Mouse (Mus musculus) heart, adult 2 months (tissue): ENCODE data around the gene Evl. TPM values are rescaled to one million over a fixed set of nuclear protein-coding genes. Genes with fewer than 3 reads are reported as not detected.

Experiments used
- DNase-seq, 2 experiments: peaks; one replicate each; pipeline ENCODE4 v3.0.0; 2021
- H3K27ac ChIP-seq: fragments of 200-600 bp; 2 replicates; pipeline ENCODE4 v1.8.1; 2022
- H3K27me3 ChIP-seq: fragments of 200-500 bp; 2 replicates; pipeline ENCODE4 v1.6.1; 2012; ENCODE audit warnings: mild to moderate bottlenecking, low read length, inconsistent platforms, mixed read lengths; ENCODE audit not compliant: control insufficient read depth, insufficient read depth
- H3K36me3 ChIP-seq: fragments of 200-500 bp; 2 replicates; pipeline ENCODE4 v1.6.1; 2012; ENCODE audit warnings: low read length, inconsistent platforms; ENCODE audit not compliant: control insufficient read depth, insufficient read depth
- H3K4me1 ChIP-seq: fragments of 200-500 bp; 2 replicates; pipeline ENCODE4 v1.6.1; 2011; ENCODE audit warnings: low read length; ENCODE audit not compliant: control insufficient read depth, insufficient read depth
- H3K4me3 ChIP-seq: fragments of 200-600 bp; 2 replicates; pipeline ENCODE4 v1.8.1; 2022
- H3K79me2 ChIP-seq: fragments of 200-500 bp; replicated peaks from 2 replicates; pipeline ENCODE4 v1.6.1; 2012; ENCODE audit warnings: mild to moderate bottlenecking, inconsistent platforms, low read length, moderate library complexity, mixed read lengths; ENCODE audit not compliant: control insufficient read depth, insufficient read depth
- H3K9ac ChIP-seq: fragments of 200-500 bp; 2 replicates; pipeline ENCODE4 v1.6.1; 2012; ENCODE audit warnings: low read depth, mild to moderate bottlenecking, control low read depth, inconsistent platforms, low read length, mixed read lengths
- CTCF ChIP-seq: fragments of 200-600 bp; IDR thresholded peaks from 2 replicates; pipeline ENCODE4 v1.8.1; 2022; ENCODE audit warnings: antibody characterized with exemption, mild to moderate bottlenecking, moderate library complexity
- EP300 ChIP-seq: fragments of 200-500 bp; IDR thresholded peaks from 2 replicates; pipeline ENCODE4 v1.6.1; 2011; ENCODE audit warnings: low read depth, low read length, control low read depth; ENCODE audit not compliant: insufficient read depth
- POLR2A ChIP-seq: fragments of 200-500 bp; IDR thresholded peaks from 2 replicates; pipeline ENCODE4 v1.6.1; 2011; ENCODE audit warnings: mild to moderate bottlenecking, low read depth, low read length, control low read depth; ENCODE audit not compliant: insufficient read depth
- WGBS: fragments of 180-500 bp; shearing (Covaris S2); methylation state at CpG from one replicate; pipeline ENCODE4 v1.1.7; 2018; 5-methylcytosine and 5-hydroxymethylcytosine counted together
- intact Hi-C: fragments of 180-260 bp; cut with DNase I; formaldehyde crosslinking; loops from one replicate; pipeline ENCODE4 v1.15.1; 2025
- polyA plus RNA-seq: library from polyadenylated mRNA; depleted of rRNA; stranded (reverse); fragments of >200 nt; gene quantifications from 2 replicates; pipeline ENCODE4 v1.2.3, GENCODE M21; 2012
- total RNA-seq, 2 experiments: library from RNA; stranded (reverse); gene quantifications; 2 replicates each; pipeline ENCODE4 v1.2.3; 2021

Evl gene
- total and polyA plus RNA-seq, 3 experiments = 34.8 to 40.6 (median 36.4) TPM

DNA sequence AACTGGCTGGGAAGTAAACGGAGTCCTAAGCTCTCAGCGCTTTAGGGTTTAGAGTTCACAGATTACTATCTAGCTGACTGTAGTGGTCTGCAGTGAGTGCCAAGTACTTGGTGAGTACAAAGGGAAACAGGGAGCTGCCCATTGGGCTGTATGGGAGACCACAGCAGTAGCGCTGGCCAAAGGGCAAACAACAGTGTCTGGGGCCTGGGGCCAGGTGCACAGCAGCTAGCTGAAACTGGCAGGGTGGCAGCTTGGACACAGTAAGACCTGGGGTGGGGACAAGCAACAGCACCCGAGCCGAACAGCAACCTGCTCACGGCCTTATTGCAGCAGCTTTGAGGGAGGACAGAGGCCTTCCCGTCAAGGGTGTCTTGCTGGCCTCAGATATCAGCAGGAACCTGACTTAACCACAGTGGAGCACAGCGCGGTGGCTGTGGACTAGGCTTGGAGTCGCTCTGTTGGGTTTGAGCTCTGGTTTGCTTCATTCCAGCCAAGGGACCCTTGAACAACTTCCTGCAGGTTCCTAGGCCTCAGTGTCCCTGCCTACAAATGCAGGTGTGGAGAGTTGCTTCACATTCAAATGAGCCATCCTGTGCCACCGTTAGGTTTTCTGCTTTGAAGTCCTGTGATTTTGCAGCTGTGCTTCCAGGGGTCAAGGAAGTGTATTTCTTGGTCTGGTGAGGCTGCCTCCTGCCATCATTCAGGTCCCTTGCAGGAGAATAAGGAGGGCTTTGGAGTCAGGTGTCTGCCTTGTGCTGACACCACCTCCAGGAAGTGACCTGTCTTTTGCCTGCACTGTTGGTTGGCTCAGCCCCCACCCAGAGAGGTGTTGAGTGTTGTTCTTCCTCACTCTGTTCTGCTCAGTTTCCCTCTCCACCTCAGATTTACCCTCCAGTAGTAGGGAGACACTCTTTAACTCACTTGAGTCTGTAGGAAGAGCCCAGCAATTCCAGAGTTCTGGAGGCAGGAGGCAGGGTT, 99.1 kb downstream of the Evl start:
- no peak overlapping the region for H3K9ac ChIP-seq
- WGBS = 80% methylated on average over 11 of the region's 11 CpGs
- H3K4me1 ChIP-seq = peaks cover 18% of the 10 kb centered on the region
- no peaks in the 10 kb centered on the region; the same call in 1 of the 2 replicates for H3K36me3 ChIP-seq
- no peak for TF ChIP-seq EP300
- no peak for TF ChIP-seq POLR2A
- TF ChIP-seq CTCF = no peak
- H3K27me3 ChIP-seq = no peaks in the 10 kb centered on the region
- intact Hi-C loops = no loop called here
- DNase-seq = no peak
- H3K79me2 ChIP-seq = no peaks in the 10 kb centered on the region
- H3K27ac ChIP-seq = no peak overlapping the region
- no peak overlapping the region for H3K4me3 ChIP-seq

DNA sequence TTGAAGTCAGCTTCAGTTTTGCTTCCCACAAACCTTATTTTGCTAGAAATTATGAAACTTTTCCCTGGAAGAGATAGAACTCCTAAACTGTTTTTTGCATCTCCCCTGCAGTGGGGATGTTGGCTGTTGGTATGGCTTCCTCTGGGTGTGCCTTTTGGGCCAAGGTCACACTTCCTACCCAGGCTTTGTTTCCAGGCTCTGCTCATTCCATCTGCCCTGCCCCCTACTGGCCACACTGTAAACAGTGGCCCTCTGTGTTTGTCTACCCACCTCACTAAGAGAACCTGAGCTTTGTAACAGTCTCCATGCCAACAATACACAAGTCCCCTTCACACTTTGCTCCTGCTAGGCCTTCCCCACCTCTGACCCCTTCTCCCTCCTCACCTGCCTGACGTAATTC, 102.8 kb downstream of the Evl start:
- Histone ChIP-seq H3K27me3 (no peaks in the 10 kb centered on the region), H3K27ac (peak overlapping the region; percentile 67), H3K4me3 (no peak overlapping the region), H3K36me3 (no peaks in the 10 kb centered on the region; the same call in 1 of the 2 replicates), H3K4me1 (peaks cover 16% of the 10 kb centered on the region), H3K79me2 (no peaks in the 10 kb centered on the region; the same call in 1 of the 2 replicates), H3K9ac (no peak overlapping the region)
- WGBS = 83% methylated on average over 1 of the region's 1 CpGs
- no peak for TF ChIP-seq EP300
- peak; percentile 84 for TF ChIP-seq CTCF
- no peak for TF ChIP-seq POLR2A
- intact Hi-C loops = loop anchor here (2.0 kb wide), 2 partner anchors 45 to 103 kb away; partner anchors contain the start of gene Evl
- peak; percentile 59 to 65 for DNase-seq

DNA sequence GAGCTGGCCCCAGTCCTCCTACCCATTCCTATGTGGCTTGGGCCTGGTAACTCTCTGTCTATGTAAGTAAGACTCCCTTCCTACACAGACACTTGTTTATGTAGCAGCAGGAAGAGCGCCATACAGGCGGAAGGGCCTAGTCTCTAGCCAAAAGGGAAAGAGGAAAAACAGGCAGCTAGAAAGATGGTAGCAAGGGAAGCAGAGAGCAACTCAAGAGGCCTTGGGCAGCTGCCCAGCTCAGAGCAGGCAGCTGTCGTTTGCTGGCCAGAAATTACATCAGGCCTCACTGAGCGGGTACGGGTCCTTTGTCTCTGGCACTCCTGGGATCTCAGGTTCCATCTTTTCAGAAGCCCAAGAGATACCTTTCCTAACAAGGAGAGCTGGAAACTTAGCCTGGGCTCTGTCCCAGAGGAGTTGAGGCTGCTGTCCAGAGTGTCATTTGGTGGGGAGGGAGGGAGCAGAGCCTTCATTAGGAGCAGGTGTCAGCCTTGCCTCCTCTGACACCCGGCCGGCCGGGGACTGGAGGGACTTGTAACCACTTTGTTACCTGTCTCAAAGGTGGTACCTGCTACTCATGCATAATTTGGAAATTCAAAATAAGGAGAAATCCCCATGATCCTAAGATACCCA, 114.2 kb downstream of the Evl start:
- Histone ChIP-seq H3K27ac (peak overlapping the region; percentile 24), H3K4me1 (peaks cover 8% of the 10 kb centered on the region), H3K36me3 (no peaks in the 10 kb centered on the region), H3K27me3 (no peaks in the 10 kb centered on the region), H3K4me3 (no peak overlapping the region), H3K79me2 (no peaks in the 10 kb centered on the region), H3K9ac (no peak overlapping the region)
- WGBS = 33% methylated on average over 8 of the region's 8 CpGs
- DNase-seq = no peak
- intact Hi-C loops = no loop called here
- TF ChIP-seq CTCF (no peak), POLR2A (no peak), EP300 (no peak)

DNA sequence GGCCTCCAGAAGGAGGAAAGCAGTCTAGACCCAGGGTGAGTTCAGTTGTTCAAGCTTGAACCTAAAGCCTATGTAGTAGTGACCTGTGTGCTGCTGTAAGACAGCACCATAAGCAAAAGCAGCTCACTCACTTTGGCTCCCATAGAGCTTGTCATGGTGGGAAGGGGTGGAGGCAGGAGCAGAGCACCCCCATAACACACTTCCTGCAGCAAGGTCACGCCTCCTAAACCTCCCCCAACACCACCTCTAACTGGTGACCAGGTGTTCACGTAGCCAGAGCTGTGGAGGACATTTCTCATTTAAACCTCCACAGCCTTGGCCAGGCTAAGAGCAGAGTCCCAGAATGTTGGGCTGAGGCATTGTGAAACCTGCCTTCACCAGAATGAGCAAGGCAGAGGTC, 117.0 kb downstream of the Evl start:
- Histone ChIP-seq H3K27me3 (no peaks in the 10 kb centered on the region), H3K27ac (no peak overlapping the region), H3K4me3 (no peak overlapping the region), H3K4me1 (peaks cover 19% of the 10 kb centered on the region), H3K36me3 (no peaks in the 10 kb centered on the region), H3K79me2 (no peaks in the 10 kb centered on the region), H3K9ac (no peak overlapping the region)
- TF ChIP-seq EP300 = no peak
- no peak for TF ChIP-seq POLR2A
- no peak for TF ChIP-seq CTCF
- DNase-seq = no peak
- 86% methylated on average over 2 of the region's 2 CpGs for WGBS
- intact Hi-C loops = no loop called here

DNA sequence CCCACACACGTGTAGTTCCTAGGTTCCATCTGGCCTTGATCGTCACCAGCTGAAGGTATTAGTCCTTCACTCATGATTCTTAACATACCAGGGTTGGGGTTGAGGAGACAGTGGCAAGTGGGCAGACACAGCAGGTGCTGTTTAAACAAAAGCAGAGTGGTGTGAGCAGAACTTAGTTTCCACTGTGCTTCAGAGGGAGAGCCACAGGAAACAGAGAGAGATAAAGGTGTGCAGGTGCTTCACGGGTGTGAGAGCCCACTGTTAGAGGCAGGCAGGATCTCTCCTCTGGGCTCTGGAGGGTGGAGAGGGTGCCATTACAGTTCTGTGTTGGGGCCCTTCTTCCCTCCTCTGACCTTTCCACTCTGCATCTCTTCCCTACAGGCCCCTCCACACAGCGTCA, 118.4 kb downstream of the Evl start:
- Histone ChIP-seq H3K9ac (no peak overlapping the region), H3K27me3 (no peaks in the 10 kb centered on the region), H3K36me3 (no peaks in the 10 kb centered on the region), H3K27ac (no peak overlapping the region), H3K4me1 (peaks cover 20% of the 10 kb centered on the region), H3K4me3 (no peak overlapping the region), H3K79me2 (no peaks in the 10 kb centered on the region)
- DNase-seq = no peak
- 86% methylated on average over 4 of the region's 4 CpGs for WGBS
- intact Hi-C loops = no loop called here
- no peak for TF ChIP-seq CTCF
- TF ChIP-seq POLR2A = no peak
- TF ChIP-seq EP300 = no peak

DNA sequence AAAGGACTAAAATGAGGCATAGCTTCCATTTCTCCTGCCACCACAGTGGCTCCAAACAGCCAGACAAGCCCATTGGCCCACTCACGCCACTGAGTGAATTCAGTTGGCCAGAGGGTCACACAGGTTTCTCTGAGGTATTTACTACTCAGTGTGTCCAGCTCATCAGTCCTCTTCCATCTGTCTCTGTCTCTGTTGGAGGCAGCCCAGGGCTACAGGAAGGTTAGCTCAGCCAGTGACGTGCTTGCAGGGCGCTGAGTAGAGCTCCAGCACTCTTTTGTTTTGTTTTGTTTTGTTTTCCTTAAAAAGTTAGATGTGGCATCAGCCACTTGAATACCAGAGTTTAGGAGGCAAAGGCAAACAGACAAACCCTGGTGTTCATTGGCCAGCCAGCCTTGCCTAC, 119.0 kb downstream of the Evl start:
- Histone ChIP-seq H3K4me1 (peaks cover 16% of the 10 kb centered on the region), H3K9ac (no peak overlapping the region), H3K27me3 (no peaks in the 10 kb centered on the region), H3K27ac (peak overlapping the region; percentile 36), H3K79me2 (no peaks in the 10 kb centered on the region), H3K36me3 (no peaks in the 10 kb centered on the region), H3K4me3 (no peak overlapping the region)
- no peak for DNase-seq
- no peak for TF ChIP-seq EP300
- TF ChIP-seq CTCF = no peak
- TF ChIP-seq POLR2A = no peak
- intact Hi-C loops = no loop called here
- 46% methylated on average over 3 of the region's 3 CpGs for WGBS
